Mouse (Mus musculus): ENCODE data around the gene Fitm1.
A peak's percentile ranks its signal among the peaks of the same experiment; 100 is the strongest.

Gene Fitm1

DNA sequence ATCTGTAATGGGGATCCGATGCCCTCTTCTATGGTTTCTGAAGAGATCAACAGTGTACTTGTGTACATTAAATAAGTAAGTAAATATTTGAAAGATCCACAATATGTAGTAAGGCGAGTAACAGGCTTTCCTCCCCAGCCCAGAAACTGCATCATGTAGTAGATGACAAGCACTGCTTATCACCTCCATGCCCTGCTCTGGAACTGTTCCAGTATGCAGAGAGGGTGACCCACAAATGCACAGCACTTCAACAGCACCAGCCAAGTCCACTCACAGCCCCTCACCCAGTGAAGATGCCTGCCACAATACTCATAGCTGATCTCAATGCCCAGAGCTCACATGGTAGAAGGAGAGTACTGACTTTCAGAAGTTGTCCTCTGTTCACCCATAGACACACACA lies 4.8 kb upstream of the Fitm1 start:
- no peak for DNase-seq

DNA sequence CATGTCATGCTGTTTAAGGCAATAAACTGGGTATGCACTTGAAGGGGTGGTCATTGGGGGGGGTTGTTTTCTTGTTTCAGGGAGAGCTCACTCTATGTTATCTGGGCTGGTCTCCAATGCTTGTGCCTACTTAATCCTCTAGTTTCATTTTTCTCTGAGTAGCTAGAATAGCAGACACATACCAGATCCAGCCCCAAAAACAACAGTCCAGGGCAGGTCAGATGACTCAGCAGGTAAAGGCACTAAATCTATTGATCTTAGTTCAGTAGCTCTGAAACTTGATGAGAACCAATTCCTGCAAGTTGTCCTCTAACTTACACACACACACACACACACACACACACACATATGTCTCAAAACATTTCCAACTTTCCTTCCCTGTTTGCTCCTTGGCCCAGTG lies 3.7 kb upstream of the Fitm1 start:
- DNase-seq: no peak

DNA sequence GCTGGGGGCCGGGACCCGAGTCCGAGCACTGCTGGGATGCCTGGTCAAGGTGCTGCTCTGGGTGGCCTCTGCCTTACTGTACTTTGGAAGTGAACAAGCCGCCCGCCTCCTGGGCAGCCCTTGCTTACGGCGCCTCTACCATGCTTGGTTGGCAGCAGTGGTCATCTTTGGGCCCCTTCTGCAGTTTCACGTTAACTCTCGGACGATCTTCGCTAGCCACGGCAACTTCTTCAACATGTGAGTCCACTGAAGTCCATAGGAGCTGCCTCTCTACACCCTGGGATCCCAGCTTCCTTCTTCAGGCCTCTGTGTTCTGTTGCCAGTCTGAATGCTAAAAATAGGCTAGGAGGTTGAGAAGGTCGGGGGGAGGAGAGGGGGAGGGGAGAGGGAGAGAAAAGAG lies 294 bp downstream of the Fitm1 start:
- no peak for DNase-seq

DNA sequence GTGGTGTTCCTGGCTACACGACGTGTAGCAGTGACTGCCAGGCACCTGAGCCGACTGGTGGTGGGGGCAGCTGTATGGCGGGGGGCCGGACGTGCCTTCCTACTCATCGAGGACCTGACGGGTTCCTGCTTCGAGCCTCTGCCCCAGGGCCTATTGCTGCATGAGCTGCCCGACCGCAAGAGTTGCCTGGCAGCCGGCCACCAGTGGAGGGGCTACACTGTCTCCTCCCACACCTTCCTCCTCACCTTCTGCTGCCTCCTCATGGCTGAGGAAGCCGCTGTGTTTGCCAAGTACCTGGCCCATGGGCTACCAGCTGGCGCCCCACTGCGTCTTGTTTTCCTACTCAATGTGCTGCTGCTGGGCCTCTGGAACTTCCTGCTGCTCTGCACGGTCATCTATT lies 959 bp downstream of the Fitm1 start:
- peak; percentile 70 to 85 for DNase-seq

DNA sequence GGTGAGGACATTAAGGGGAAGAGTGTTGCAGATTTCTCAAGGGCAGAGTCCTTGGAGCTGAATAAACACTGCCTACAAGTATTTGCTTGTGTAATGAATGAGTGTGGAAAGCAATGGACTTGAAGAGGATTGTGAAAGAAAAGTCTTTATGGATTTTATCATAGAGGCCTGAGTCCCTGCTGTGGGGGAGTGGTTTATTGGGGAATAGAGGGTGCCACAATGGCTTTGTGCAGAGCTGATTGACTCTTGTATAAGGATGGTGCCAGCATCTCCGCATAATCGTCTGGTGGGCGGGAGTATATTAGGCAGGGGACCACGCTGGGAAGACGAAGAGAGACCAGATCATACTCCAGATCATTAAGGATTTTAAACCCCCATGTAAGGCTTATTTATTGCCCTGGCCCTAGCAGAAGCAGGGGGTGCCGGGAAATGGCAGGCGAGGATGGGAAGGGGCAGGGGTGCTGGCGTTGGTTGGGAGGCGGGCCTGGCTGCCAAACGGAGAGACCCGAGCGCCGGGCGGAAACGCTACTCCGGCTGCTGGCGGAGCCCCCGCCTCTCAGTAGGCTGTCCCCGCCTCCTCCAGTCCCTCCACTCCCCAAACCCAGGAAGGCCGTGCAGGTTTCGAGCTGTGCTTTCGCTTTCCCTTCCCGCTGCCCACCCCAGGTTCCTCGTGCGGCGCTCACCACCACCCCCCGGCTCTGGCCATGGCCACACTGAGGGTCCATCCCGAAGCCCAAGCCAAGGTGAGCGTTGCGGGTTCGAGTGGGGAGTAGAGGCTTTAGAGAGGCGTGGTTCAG lies 2.7 kb downstream of the Fitm1 start, which contains the start of gene Psme1:
Gene Psme1 (plus strand): TSS at position 253 of the 797 bp plus-strand sequence.
- DNase-seq: peak; percentile 90 to 95

DNA sequence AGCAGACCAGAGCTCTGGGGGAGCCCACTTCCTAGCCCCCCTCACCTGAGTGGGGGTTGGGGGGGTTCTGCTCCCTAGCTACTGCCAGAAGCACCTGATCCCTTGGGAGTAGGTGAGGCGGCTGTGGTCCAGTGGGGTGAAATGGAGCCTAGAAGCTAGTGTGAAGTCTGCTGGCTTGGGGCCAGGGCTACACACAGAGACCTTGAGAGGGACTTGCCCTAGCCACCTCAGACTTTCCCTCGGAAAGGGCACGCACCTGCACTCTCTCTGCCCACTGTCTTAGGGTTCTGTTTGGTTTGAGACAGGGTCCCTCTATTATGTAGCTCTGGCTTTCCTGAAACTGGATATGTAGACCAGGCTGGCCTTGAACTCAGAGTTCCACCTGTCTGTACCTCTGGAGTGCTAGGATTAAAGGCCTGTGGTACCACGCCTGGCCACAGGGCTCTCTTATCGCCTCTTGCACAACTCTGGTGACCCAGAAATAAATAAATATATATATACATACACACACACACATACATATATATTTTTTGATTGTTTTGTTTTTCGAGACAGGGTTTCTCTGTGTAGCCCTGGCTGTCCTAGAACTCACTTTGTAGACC lies 3.4 kb downstream of the Fitm1 start:
- DNase-seq: peak; percentile 23 to 69

DNA sequence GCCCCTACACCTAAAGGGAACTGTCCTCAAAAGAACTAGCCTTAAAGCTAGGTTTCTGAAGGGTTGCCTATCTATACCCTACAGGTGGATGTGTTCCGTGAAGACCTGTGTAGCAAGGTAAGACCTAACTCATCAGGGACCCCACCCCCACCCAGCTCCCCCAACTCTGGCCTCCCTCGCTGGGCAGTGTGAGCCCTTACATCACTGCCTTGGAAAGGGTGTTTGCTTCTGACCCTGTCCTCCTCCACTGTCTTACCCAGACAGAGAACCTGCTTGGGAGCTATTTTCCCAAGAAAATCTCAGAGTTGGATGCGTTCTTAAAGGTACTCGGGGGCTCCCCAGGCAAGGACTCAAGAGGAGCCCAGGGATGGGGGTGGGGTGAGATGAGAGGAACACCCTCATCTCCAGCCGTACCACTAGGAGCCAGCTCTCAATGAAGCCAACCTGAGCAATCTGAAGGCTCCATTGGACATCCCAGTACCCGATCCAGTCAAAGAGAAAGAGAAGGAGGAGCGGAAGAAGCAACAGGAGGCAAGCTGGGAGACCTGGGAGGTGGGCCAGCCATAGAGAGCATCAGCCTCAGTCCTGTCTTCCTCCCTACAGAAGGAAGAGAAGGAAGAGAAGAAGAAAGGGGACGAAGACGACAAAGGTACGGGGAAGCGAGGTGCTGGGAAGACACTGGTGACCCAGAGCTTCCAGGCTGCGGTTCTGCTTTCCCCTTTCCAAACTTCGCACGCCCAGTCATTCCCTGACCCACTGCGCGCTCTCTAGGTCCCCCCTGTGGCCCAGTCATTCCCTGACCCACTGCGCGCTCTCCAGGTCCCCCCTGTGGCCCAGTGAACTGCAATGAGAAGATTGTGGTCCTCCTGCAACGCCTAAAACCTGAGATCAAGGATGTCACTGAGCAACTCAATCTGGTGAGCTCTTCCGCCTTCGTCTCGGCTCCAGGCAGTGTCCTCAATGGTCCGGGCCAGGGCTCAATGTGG lies 4.4 kb downstream of the Fitm1 start:
- DNase-seq: no peak

DNA sequence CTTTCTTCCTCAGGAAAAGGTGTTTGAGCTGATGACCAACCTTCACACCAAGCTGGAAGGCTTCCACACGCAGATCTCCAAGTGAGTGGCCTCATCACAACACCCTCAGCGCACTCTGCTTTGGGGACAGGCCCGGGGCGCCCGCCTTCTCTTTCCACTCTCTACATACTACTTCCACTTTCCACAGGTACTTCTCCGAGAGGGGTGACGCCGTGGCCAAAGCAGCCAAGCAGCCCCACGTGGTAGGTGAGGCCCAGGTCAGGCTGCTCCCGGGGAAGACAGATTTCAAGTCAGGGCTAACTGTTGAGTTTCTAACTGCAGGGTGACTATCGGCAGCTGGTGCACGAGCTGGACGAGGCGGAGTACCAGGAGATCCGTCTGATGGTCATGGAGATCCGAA lies 5.3 kb downstream of the Fitm1 start:
- DNase-seq: no peak

DNA sequence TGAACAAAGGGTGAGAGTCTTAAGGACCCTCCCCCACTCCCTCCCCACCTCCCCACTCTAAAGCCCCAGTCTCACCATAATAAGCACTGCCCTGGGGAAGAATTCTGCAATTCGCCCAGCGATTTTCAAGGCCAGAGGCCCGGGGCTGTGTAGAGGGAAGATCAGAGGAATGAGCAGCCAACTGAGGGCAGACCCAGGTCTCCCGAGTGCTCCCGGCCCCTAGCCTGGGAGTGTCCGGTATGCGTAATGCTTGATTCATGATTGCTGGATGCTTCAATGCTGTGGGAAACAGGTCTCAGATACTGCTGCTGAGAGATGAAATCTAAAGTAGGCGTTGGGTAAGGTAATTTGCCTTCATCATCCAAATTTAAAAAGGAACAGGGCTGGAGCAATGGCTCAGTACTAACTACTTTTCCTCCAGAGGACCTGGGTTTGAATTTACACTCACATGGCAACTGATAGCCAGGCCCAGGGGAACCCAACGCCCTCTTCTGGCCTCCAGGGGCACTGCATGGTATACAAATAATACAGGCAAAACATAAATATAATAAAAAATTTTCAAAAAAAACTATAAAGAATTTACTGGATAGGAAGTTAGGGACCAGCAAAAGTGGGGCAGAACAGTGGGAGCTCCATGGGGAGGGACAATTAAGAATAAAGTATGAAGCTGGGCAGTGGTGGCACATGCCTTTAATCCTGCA lies 6.7 kb downstream of the Fitm1 start:
- no peak for DNase-seq

DNA sequence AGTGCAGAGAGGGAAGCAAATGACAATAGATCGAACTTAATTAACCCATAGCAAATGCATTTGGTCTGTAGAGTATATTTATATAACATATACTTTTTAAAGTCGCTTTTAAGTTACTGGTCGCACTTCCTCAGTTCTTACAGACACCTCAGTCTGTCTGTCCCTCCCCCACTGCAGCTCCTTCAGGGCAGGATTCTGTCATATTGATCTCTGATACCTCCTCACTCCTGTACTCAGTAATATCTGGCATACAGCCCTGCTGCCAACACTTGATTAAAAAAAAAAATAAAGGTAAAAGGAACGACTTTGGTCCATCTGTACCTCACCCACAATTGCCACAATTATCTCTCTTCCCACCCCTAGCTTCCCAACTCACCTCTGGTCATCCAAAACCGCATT lies 8.9 kb downstream of the Fitm1 start:
- DNase-seq: no peak

DNA sequence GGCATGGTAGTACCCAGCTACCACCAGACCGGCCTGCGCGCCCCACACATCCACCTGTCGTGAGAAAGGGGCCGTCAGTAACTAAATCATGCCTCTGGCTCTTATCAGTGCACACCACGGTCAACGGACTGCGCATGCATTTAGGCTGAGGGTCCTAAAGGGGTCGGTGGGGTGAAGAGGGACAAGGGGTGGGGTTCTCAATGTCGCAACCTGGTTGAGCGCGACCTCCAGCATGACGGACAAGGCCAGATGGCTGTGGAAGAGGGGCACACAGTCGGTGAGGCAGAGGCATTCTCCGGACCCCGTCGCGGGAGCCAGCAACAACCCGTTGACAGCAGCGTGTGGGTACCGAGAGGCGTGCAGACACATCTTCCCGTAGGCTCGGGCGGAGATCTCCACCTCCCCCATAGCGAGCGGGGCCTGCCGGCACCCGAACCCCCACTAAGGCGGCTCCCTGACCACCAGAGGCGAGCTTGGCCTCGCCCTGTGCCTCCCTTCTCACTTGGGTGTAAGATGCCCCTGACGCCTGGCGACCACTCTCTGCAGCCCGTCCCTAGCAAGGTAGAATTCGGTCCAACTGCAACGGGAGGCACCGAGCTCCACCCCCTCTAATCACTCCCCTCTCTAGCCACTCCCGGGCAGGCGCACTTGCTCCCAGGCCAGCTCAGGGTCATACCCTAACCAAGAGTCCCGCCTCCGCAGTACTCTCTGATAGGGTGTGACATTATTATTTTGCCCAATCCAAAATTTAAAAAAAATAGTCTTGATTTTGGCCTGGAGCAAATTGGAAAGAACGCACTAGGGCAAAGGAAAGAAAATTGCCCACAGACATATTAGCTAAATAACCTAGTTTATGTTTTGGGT lies 9.5 kb downstream of the Fitm1 start, which contains the start of gene Emc9:
Gene Emc9 (minus strand): TSS at position 601 of the 864 bp plus-strand sequence.
- DNase-seq: peak; percentile 83 to 85

DNA sequence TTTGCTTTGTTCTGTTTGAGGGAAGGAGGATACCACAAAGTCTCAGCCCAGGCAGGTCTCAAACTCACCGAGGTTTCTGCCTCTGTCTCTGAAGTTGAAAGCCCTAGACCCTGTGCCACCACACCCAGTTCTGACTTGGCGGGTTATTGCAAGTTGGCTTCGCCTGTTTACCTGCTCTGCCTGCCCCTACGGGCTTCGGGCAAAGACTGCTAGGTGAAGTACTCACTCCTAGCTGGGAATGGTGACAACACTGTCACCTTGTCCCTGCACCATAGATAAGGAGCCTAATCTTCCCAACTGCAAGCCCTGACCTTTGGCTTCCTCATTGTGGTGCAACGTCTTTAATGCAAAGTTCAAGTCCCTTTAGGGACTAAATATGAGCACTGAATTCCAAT lies 10.1 kb downstream of the Fitm1 start:
- DNase-seq: no peak

DNA sequence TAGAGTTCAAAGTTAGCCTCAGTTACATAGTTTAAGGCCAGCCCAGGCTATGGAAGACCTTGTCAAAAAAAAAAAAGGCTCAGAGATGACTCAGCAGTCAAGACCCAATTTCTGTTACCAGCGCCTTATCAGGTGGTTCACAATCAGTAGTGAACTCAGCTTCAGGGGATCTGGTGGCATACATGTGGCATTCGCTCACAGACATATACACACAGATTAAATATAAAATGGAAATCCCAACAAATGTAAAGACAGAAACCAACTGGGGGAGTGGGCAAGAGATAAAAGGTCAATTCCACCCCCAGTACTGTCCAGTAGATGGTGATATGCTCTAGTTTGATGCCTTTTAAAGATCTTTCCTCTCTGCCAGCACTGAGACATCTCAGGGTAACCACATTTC lies 10.7 kb downstream of the Fitm1 start:
- no peak for DNase-seq

DNA sequence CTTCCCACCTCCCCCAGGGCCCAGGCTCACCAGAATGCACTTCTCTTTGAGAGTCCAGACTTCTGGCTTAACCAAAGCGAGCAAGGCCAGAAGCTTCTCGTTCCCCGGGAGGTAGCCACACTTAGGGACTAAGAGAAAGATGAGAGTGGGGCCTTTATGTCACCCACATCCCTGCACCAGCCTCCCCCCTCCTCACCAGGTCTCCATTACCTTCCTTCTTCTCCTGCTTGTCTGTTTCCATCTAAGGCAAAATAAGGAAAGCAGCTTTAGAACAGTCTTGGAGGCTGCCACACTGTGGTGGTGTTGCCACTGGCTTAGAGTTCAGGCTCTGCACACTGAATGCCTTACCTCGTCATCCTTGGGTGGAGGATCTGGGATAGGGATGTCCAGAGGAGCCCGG lies 13.9 kb downstream of the Fitm1 start:
- no peak for DNase-seq

DNA sequence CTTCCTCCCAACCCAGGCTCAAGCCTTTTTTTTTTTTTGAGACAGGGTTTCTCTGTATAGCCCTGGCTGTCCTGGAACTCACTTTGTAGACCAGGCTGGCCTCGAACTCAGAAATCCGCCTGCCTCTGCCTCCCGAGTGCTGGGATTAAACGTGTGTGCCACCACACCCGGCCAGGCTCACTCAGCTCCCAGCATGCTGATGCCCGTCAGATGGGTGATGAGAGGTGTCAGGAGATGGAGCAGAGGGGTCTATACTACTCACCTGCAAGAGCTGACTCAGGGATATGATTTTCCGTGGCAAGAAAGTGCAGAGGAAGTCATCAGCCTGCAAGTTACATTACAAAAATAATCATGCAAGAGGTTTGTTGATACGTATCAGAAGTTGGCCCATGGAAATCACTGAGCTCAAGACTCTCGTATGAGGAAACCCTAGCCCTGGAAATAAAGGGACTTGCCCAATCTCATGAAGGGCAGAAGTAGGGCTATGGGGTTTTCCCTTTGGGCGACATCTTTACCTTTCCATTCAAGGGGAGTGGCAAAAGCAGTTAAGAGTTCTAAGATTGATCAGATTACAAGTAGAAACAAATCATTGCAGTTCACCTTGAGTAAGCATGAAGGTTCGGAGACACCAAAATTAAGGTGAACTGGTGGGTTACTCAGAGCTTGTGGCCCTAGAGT lies 14.5 kb downstream of the Fitm1 start:
- DNase-seq: no peak

DNA sequence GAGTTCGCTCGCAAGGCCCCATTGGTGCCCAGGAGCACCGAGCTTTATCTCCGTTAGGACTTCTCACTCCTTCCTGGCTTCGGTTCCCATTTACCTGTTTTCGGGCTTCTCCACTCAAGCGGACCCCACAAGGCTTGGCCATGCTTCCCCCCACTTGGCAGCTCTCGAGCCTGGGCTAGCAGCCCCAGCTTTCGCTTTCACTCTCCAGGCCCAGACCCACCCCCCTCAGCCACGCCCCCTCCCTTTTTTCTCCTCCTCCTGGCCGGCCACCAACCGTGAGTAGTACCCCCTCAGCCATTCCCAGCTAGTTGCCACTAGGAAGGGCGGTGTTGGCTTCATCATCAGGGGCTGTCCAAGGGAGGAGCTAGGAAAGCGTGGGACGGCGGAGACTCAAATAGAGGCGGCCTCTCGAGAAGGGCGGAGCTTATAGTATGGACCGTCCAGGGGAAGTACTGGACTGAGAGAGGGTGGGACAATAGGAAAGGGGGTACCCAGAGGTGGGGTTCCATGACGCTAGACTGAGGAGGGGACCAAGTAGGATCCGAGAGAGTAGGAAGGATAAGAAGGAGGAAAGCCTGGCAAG lies 15.4 kb downstream of the Fitm1 start, which contains the start of gene Psme2:
Gene Psme2 (minus strand): TSS at position 366 of the 583 bp plus-strand sequence.
- peak; percentile 95 to 97 for DNase-seq

DNA sequence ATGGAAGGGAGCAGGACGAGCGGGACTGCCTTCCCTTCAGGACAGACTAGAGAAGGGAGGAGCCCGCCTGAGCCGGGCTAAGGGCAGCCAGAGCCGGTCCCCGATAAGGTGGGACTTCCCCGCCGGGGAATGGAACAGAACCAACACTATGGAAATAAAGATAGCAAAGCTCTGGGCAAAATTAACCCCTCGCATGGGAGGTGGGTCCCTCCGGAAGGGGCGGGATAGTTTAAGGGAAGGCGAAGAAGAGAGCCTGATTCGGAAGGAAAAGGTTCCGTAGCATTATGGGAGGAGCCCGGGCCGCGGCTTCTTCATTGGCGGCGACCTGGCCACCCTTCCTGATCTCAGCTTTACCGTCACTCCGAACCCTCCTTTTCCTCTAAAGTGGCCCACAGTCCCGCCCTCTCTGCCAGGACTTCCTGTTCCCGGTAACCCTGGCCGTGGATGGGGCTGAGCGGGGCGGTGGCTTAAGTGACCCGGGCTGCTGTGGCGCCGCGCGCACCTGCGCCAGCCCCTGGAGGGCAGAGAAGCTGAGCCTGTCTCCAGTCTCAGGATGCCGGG lies 16.0 kb downstream of the Fitm1 start, which contains the start of gene Rnf31:
Gene Rnf31 (plus strand): TSS at position 378 of the 561 bp plus-strand sequence.
- DNase-seq: peak; percentile 95 to 97

DNA sequence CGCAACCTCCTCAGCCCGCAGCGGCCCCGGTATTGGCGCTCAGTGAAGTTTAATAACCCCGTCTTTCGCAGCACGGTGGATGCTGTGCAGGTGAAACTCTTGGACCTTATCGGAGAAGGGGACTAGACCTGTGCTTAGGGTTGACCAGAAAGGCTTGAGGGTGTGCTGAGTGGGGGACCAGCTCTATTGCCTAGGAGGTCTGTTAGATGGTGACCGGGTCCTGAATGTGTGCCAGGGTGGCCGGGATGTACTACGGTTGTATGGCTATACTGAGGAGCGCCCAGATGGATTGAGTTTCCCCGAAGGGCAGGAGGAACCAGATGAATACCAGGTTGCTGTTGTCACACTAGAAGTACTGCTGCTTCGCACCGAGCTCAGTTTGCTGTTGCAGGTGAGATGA lies 16.8 kb downstream of the Fitm1 start:
- no peak for DNase-seq

DNA sequence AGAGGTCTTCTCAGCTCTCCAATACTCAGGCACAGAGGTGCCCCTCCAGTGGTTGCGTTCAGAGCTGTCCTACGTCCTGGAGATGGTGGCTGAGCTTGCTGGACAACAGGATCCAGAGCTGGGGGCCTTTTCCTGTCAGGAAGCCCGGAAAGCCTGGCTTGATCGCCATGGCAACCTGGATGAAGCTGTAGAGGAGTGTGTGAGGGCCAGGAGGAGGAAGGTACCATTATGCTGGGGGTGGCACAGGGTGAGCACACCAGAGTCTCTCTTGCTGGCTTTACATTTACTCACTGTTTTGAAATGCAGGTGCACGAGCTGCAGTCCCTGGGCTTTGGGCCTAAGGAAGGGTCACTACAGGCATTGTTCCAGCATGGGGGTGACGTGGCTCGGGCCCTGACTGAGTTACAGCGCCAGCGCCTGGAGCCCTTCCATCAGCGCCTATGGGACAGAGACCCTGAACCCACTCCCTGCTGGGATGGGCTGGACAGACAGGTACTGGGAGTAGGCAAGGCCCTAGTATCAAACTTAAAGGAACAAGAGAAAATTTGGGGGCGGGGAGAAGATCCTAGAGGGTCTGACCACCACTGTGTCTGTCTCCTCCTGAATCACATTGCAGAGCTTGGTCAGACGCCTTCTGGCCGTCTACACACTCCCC lies 20.7 kb downstream of the Fitm1 start:
- no peak for DNase-seq
